Mouse (Mus musculus) hindbrain, embryonic 11.5 days (tissue): ENCODE data around the gene Stard8. TPM values are rescaled to one million over a fixed set of nuclear protein-coding genes. Genes with fewer than 3 reads are reported as not detected.

Experiments
- ATAC-seq: fragments of 200-750 bp; cut with Nextera tagmentation; 2 replicates; pipeline ENCODE4 v1.8.0; 2017; ENCODE audit warnings: mild to moderate bottlenecking, moderate TSS enrichment, moderate library complexity; ENCODE audit not compliant: low FRiP score
- DNase-seq: peaks from one replicate; pipeline ENCODE4 v3.0.0-alpha.2; 2015; ENCODE audit warnings: low spot score
- H3K27ac ChIP-seq: fragments of 300-500 bp; sonication (generic); 2 replicates; pipeline ENCODE4 v1.5.1; 2014; ENCODE audit warnings: mild to moderate bottlenecking, low read depth, low read length
- H3K27me3 ChIP-seq: fragments of 300-500 bp; sonication (generic); 2 replicates; pipeline ENCODE4 v1.6.1; 2014; ENCODE audit warnings: mild to moderate bottlenecking, low read length, moderate library complexity, mixed read lengths; ENCODE audit not compliant: control insufficient read depth, insufficient read depth
- H3K36me3 ChIP-seq: fragments of 300-500 bp; sonication (generic); 2 replicates; pipeline ENCODE4 v1.6.1; 2014; ENCODE audit warnings: mild to moderate bottlenecking, low read length, moderate library complexity, mixed read lengths; ENCODE audit not compliant: control insufficient read depth, insufficient read depth
- H3K4me1 ChIP-seq: fragments of 300-500 bp; sonication (generic); replicated peaks from 2 replicates; pipeline ENCODE4 v1.6.1; 2014; ENCODE audit warnings: low read length, mixed read lengths; ENCODE audit not compliant: control insufficient read depth, insufficient read depth
- H3K4me2 ChIP-seq: fragments of 300-500 bp; sonication (generic); replicated peaks from 2 replicates; pipeline ENCODE4 v1.6.1; 2014; ENCODE audit warnings: mild to moderate bottlenecking, low read depth, low read length
- H3K4me3 ChIP-seq: fragments of 300-500 bp; sonication (generic); 2 replicates; pipeline ENCODE4 v1.5.1; 2014; ENCODE audit warnings: low read depth, low read length
- H3K9ac ChIP-seq: fragments of 300-500 bp; sonication (generic); 2 replicates; pipeline ENCODE4 v1.6.1; 2014; ENCODE audit warnings: low read depth, low read length
- H3K9me3 ChIP-seq: fragments of 300-500 bp; sonication (generic); 2 replicates; pipeline ENCODE4 v1.6.1; 2016; ENCODE audit warnings: low read length; ENCODE audit not compliant: control insufficient read depth
- WGBS: fragments of 180-500 bp; shearing (Covaris S2); extraction: QIAGEN DNeasy Blood & Tissue Kit; methylation state at CpG from one replicate; pipeline ENCODE4 v1.1.7; 2014; 5-methylcytosine and 5-hydroxymethylcytosine counted together
- polyA plus RNA-seq: library from polyadenylated mRNA; unstranded; fragments of >200 nt; fragmentation: Nextera tagmentation; extraction: Ambion mirVana; gene quantifications from 2 replicates; pipeline ENCODE4 v1.2.1, GENCODE M21; 2014

Stard8 gene
- polyA plus RNA-seq, 1 experiment from 2014 or later, result 10.1 TPM

- Histone ChIP-seq H3K9ac (no peak overlapping the region), H3K36me3 (no peaks in the 10 kb centered on the region), H3K4me2 (no peak overlapping the region), H3K27ac (no peak overlapping the region), H3K4me1 (no peaks in the 10 kb centered on the region), H3K27me3 (peaks cover 4% of the 10 kb centered on the region; the same call in 1 of the 2 replicates), H3K4me3 (no peak overlapping the region), H3K9me3 (no peaks in the 10 kb centered on the region)
- ATAC-seq, result no peak
- WGBS, result 84% methylated on average over 10 of the region's 10 CpGs
- no peak for DNase-seq
These were observed 47.9 kb downstream of the Stard8 start for GRCm38 (mm10) chrX:99050736-99051481.

GRCm38 (mm10) chrX:99052255-99052654, 49.2 kb downstream of the Stard8 start:
- peaks cover 4% of the 10 kb centered on the region; the same call in 1 of the 2 replicates for H3K27me3 ChIP-seq

GRCm38 (mm10) chrX:99054512-99054911, 51.5 kb downstream of the Stard8 start:
- Histone ChIP-seq H3K4me1 (no peaks in the 10 kb centered on the region), H3K9ac (no peak overlapping the region), H3K27me3 (peaks cover 2% of the 10 kb centered on the region; the same call in 1 of the 2 replicates), H3K36me3 (no peaks in the 10 kb centered on the region), H3K9me3 (no peaks in the 10 kb centered on the region), H3K4me3 (no peak overlapping the region), H3K27ac (no peak overlapping the region), H3K4me2 (no peak overlapping the region)
- no peak for ATAC-seq
- no peak for DNase-seq
- 79% methylated on average over 7 of the region's 7 CpGs for WGBS

More at GRCm38 (mm10) chrX:99052255-99052654, 49.2 kb downstream of the Stard8 start:
- Histone ChIP-seq H3K36me3 (no peaks in the 10 kb centered on the region), H3K9ac (no peak overlapping the region), H3K9me3 (no peaks in the 10 kb centered on the region), H3K4me2 (no peak overlapping the region), H3K4me1 (no peaks in the 10 kb centered on the region), H3K27ac (no peak overlapping the region), H3K4me3 (no peak overlapping the region)
- DNase-seq (no peak), ATAC-seq (no peak)
- 82% methylated on average over 7 of the region's 7 CpGs for WGBS

- no peak for DNase-seq
- H3K9me3 ChIP-seq, result no peaks in the 10 kb centered on the region
- no peaks in the 10 kb centered on the region for H3K4me1 ChIP-seq
- no peak overlapping the region for H3K27ac ChIP-seq
- H3K27me3 ChIP-seq, result no peaks in the 10 kb centered on the region; the same call in 1 of the 2 replicates
- H3K9ac ChIP-seq, result no peak overlapping the region
- H3K4me3 ChIP-seq, result no peak overlapping the region
- H3K4me2 ChIP-seq, result no peak overlapping the region
- WGBS, result 57% methylated on average over 6 of the region's 6 CpGs
- no peak for ATAC-seq
- no peaks in the 10 kb centered on the region for H3K36me3 ChIP-seq
These were observed 54.9 kb downstream of the Stard8 start for GRCm38 (mm10) chrX:99057772-99058440.

- H3K4me1 ChIP-seq, result no peaks in the 10 kb centered on the region
- ATAC-seq, result no peak
- H3K9me3 ChIP-seq, result no peaks in the 10 kb centered on the region
These were observed 56.1 kb downstream of the Stard8 start for GRCm38 (mm10) chrX:99059119-99059518.

GRCm38 (mm10) chrX:99065582-99065981, 62.5 kb downstream of the Stard8 start:
- Histone ChIP-seq H3K36me3 (no peaks in the 10 kb centered on the region), H3K27ac (no peak overlapping the region), H3K4me2 (no peak overlapping the region), H3K9ac (no peak overlapping the region), H3K4me1 (no peaks in the 10 kb centered on the region), H3K4me3 (no peak overlapping the region), H3K9me3 (no peaks in the 10 kb centered on the region), H3K27me3 (no peaks in the 10 kb centered on the region)
- 85% methylated on average over 9 of the region's 9 CpGs for WGBS
- ATAC-seq (no peak), DNase-seq (no peak)

More at GRCm38 (mm10) chrX:99059119-99059518, 56.1 kb downstream of the Stard8 start:
- Histone ChIP-seq H3K4me3 (no peak overlapping the region), H3K36me3 (no peaks in the 10 kb centered on the region), H3K27me3 (no peaks in the 10 kb centered on the region; the same call in 1 of the 2 replicates), H3K9ac (no peak overlapping the region), H3K27ac (no peak overlapping the region), H3K4me2 (no peak overlapping the region)
- DNase-seq, result no peak
- WGBS, result 45% methylated on average over 4 of the region's 4 CpGs

DNA sequence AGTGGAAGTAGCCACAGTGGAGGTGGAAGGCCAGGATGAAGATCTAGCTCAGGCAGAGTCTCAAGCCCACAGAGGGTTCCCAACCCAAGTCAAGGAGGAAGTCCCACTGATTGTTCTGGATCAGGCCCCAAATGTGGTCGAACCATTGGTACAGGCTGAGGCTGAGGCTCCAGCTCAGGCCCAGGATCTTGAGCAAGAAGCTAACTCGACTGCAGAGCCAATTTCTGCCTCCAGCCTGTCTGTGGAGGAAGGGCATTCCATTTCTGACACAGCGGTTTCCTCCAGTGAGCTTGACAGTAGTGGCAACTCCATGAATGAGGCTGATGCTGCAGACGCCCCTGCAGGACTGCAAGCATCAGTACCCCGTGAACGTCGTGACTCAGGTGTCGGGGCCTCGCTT, 63.5 kb downstream of the Stard8 start:
- Histone ChIP-seq H3K4me3 (no peak overlapping the region), H3K27me3 (no peaks in the 10 kb centered on the region), H3K9ac (no peak overlapping the region), H3K9me3 (no peaks in the 10 kb centered on the region), H3K36me3 (no peaks in the 10 kb centered on the region), H3K27ac (no peak overlapping the region), H3K4me1 (no peaks in the 10 kb centered on the region), H3K4me2 (no peak overlapping the region)
- ATAC-seq (no peak), DNase-seq (no peak)
- 86% methylated on average over 9 of the region's 9 CpGs for WGBS

GRCm38 (mm10) chrX:99067232-99067631, 64.2 kb downstream of the Stard8 start:
- DNase-seq (no peak), ATAC-seq (no peak)
- Histone ChIP-seq H3K9ac (no peak overlapping the region), H3K9me3 (no peaks in the 10 kb centered on the region), H3K27ac (no peak overlapping the region), H3K36me3 (no peaks in the 10 kb centered on the region), H3K27me3 (no peaks in the 10 kb centered on the region), H3K4me3 (no peak overlapping the region), H3K4me2 (no peak overlapping the region), H3K4me1 (no peaks in the 10 kb centered on the region)
- 80% methylated on average over 7 of the region's 7 CpGs for WGBS
